Mouse (Mus musculus) cerebellum, postnatal 25 days (tissue): ENCODE results near the gene Snorc.

Experiments
- DNase-seq, 2 experiments: peaks; one replicate each; pipeline ENCODE4 v3.0.0; 2021; ENCODE audit warnings: mixed read lengths in 2 of 2

Snorc gene

GRCm38 (mm10) chr1:87510845-87511244, 40.8 kb downstream of the Snorc start:
- no peak for DNase-seq

- DNase-seq, result no peak
Measured at GRCm38 (mm10) chr1:87520467-87520866, 50.4 kb downstream of the Snorc start.

- peak in 1 of 2 experiments; percentile 28 for DNase-seq
Measured at GRCm38 (mm10) chr1:87521523-87521922, 51.5 kb downstream of the Snorc start.

- no peak for DNase-seq
Measured at GRCm38 (mm10) chr1:87525041-87525440, 55.0 kb downstream of the Snorc start.
